Mouse (Mus musculus) forebrain, postnatal 0 days (tissue): ENCODE data around the gene Mamdc2. TPM values are rescaled to one million over a fixed set of nuclear protein-coding genes. Genes with fewer than 3 reads are reported as not detected.

Experiments
- ATAC-seq: fragments of 200-750 bp; cut with Nextera tagmentation; 2 replicates; pipeline ENCODE4 v1.8.0; 2017; ENCODE audit warnings: mild to moderate bottlenecking, moderate library complexity
- DNase-seq: peaks from one replicate; pipeline ENCODE4 v3.0.0-alpha.2; 2015
- H3K27ac ChIP-seq: fragments of 300-500 bp; sonication (generic); 2 replicates; pipeline ENCODE4 v1.5.1; 2014; ENCODE audit warnings: low read depth, mild to moderate bottlenecking, antibody characterized with exemption, low read length, moderate library complexity, mixed read lengths
- H3K27me3 ChIP-seq: fragments of 300-500 bp; sonication (generic); 2 replicates; pipeline ENCODE4 v1.6.1; 2014; ENCODE audit warnings: mild to moderate bottlenecking, low read length, mixed read lengths; ENCODE audit not compliant: insufficient read depth
- H3K36me3 ChIP-seq: fragments of 300-500 bp; sonication (generic); 2 replicates; pipeline ENCODE4 v1.6.1; 2014; ENCODE audit warnings: mild to moderate bottlenecking, moderate library complexity; ENCODE audit not compliant: insufficient read depth
- H3K4me1 ChIP-seq: fragments of 300-500 bp; sonication (generic); 2 replicates; pipeline ENCODE4 v1.6.1; 2014; ENCODE audit warnings: antibody characterized with exemption; ENCODE audit not compliant: insufficient read depth
- H3K4me2 ChIP-seq: fragments of 300-500 bp; sonication (generic); 2 replicates; pipeline ENCODE4 v1.6.1; 2014; ENCODE audit warnings: low read depth, mild to moderate bottlenecking, moderate library complexity
- H3K4me3 ChIP-seq: fragments of 300-500 bp; sonication (generic); 2 replicates; pipeline ENCODE4 v1.5.1; 2014; ENCODE audit warnings: low read depth, low read length, mixed read lengths
- H3K9ac ChIP-seq: fragments of 300-500 bp; sonication (generic); 2 replicates; pipeline ENCODE4 v1.6.1; 2014; ENCODE audit warnings: mild to moderate bottlenecking
- H3K9me3 ChIP-seq: fragments of 300-500 bp; sonication (generic); 2 replicates; pipeline ENCODE4 v1.6.1; 2016; ENCODE audit warnings: low read length
- CTCF ChIP-seq: sonication (generic); IDR thresholded peaks from 2 replicates; pipeline ENCODE4 v1.5.1; 2016; ENCODE audit warnings: antibody characterized with exemption, control low read depth, low read depth
- WGBS: fragments of 180-500 bp; shearing (Covaris S2); extraction: QIAGEN DNeasy Blood & Tissue Kit; methylation state at CpG from one replicate; pipeline ENCODE4 v1.1.7; 2014; 5-methylcytosine and 5-hydroxymethylcytosine counted together
- polyA plus RNA-seq: library from polyadenylated mRNA; unstranded; fragments of >200 nt; fragmentation: Nextera tagmentation; extraction: Ambion mirVana; gene quantifications from 2 replicates; pipeline ENCODE4 v1.2.1, GENCODE M21; 2015
- total RNA-seq: library from RNA; depleted of rRNA; stranded (reverse); fragments of >200 nt; gene quantifications from 2 replicates; pipeline ENCODE4 v1.2.3, GENCODE M21; 2014

The Mamdc2 gene
- total and polyA plus RNA-seq, 2 experiments from 2014 or later = 2.7 to 4.2 TPM

DNA sequence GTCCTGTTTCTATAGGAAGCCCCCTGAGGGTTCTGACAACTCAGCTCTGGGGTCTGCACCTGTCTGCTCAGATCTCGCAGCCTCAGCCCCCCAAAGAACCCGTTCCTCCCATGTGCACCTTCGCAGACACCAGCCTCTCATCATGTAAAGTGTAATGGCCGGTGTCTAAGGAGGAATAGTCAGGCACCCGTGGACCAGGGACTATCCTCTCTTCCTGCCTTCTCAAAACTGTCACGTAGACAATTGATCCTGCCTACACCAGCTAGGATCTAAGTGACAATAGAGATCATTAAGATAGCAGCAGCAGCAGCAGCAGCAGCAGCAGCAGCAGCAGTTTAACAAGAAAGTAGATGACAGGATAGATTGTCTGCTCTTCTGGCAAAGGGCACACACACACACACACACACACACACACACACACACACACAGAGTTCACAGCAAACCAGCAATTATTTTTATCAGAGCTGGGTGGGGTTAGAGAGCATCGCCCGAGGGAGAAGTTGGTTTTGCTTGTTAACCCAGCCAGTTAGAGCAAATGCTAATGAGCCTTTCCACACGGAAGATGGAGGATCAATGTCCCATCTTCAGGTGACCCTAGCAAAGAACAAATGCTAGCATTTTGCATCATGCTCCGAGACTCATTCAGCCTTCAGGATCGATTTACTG, 71.6 kb downstream of the Mamdc2 start:
- no peak overlapping the region for H3K9ac ChIP-seq
- no peaks in the 10 kb centered on the region for H3K27me3 ChIP-seq
- no peak overlapping the region for H3K4me3 ChIP-seq
- 49% methylated on average over 11 of the region's 11 CpGs for WGBS
- no peak overlapping the region for H3K27ac ChIP-seq
- no peaks in the 10 kb centered on the region for H3K36me3 ChIP-seq
- H3K4me1 ChIP-seq = peaks cover 6% of the 10 kb centered on the region
- ATAC-seq (no peak), DNase-seq (no peak)
- no peaks in the 10 kb centered on the region for H3K9me3 ChIP-seq
- H3K4me2 ChIP-seq = no peak overlapping the region
- no peak for TF ChIP-seq CTCF

DNA sequence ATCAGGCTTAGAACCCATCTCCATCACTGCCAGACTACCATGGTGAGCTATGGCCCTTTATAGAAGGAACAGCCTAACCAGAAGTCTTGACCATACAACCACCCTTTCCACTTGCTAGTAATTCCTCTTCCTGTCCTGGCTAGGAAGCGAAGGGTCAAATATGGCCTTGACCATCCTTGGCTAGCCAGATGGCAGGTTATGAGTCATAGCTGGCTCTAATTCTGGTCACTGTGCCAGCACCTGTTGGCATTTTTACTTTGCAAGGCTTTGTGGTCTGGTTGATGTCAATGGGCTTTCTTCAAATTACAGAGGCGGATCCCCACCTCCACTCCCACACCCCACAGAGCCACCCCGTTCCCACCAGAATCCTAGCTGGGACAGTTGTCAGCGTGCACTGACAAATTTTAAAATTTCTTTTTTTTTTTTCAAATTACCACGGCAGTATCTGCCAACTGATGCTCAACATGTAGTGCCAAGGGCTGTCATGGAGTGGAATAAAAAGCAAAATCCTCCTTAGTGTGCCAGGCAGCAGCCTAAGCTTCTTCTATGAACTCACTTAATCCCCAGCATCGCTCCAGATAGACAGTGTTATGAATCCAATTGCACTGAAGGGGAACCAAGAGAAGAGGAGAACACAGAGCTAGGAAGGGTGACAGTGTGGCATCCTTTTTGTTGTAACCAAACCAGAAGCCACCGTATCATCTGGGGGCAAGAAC, 73.1 kb downstream of the Mamdc2 start:
- peak; percentile 58 for DNase-seq
- TF ChIP-seq CTCF = no peak
- Histone ChIP-seq H3K27ac (no peak overlapping the region), H3K4me1 (peaks cover 6% of the 10 kb centered on the region), H3K36me3 (no peaks in the 10 kb centered on the region), H3K4me2 (no peak overlapping the region), H3K27me3 (no peaks in the 10 kb centered on the region), H3K4me3 (no peak overlapping the region), H3K9me3 (no peaks in the 10 kb centered on the region), H3K9ac (no peak overlapping the region)
- peak; percentile 66 for ATAC-seq
- WGBS = 65% methylated on average over 7 of the region's 7 CpGs

- WGBS = 77% methylated on average over 9 of the region's 9 CpGs
- Histone ChIP-seq H3K36me3 (no peaks in the 10 kb centered on the region), H3K4me1 (peaks cover 6% of the 10 kb centered on the region; the same call in 1 of the 2 replicates), H3K27me3 (no peaks in the 10 kb centered on the region), H3K4me3 (no peak overlapping the region), H3K9me3 (no peaks in the 10 kb centered on the region), H3K9ac (no peak overlapping the region), H3K4me2 (no peak overlapping the region), H3K27ac (no peak overlapping the region)
- 0 out of 2 replicates have a peak, but pooled peaks have one; percentile 10 for ATAC-seq
- DNase-seq = no peak
- no peak for TF ChIP-seq CTCF
These were observed 74.5 kb downstream of the Mamdc2 start for GRCm38 (mm10) chr19:23373728-23374127.

- H3K36me3 ChIP-seq = no peaks in the 10 kb centered on the region
- ATAC-seq = peak; percentile 51
- no peak overlapping the region for H3K4me2 ChIP-seq
- H3K4me1 ChIP-seq = peaks cover 6% of the 10 kb centered on the region; the same call in 1 of the 2 replicates
- no peak overlapping the region for H3K27ac ChIP-seq
- H3K9me3 ChIP-seq = no peaks in the 10 kb centered on the region
- H3K27me3 ChIP-seq = no peaks in the 10 kb centered on the region
- H3K4me3 ChIP-seq = no peak overlapping the region
- WGBS = 40% methylated on average over 8 of the region's 8 CpGs
- TF ChIP-seq CTCF = peak; percentile 90
- DNase-seq = peak; percentile 84
- H3K9ac ChIP-seq = no peak overlapping the region
These were observed 75.0 kb downstream of the Mamdc2 start for GRCm38 (mm10) chr19:23373287-23373686.

GRCm38 (mm10) chr19:23369275-23369674, 79.0 kb downstream of the Mamdc2 start:
- Histone ChIP-seq H3K27ac (no peak overlapping the region), H3K36me3 (no peaks in the 10 kb centered on the region), H3K4me1 (no peaks in the 10 kb centered on the region), H3K4me2 (no peak overlapping the region), H3K9ac (no peak overlapping the region), H3K9me3 (no peaks in the 10 kb centered on the region), H3K4me3 (no peak overlapping the region), H3K27me3 (no peaks in the 10 kb centered on the region)
- 93% methylated on average over 4 of the region's 4 CpGs for WGBS
- ATAC-seq (no peak), DNase-seq (no peak)
- no peak for TF ChIP-seq CTCF

DNA sequence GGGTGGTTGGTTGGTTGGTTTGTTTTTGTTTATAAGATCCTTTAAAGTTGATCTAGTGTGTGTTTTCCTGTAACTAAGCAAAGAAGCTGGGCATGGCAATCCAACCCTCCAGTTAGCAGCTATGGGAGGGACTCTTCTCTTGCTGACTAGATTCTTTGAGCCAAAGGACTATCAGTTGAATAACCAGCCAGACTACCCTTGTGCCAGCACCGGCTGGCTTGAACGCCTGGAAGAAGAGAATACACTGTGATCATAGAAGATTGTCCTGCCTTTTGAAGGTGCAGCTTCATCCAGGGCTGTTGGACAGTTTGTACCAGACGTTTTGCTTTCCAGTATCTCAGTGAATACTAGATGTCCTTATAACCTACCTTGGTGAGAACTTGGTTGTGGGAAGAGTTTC, 86.2 kb downstream of the Mamdc2 start:
- H3K4me1 ChIP-seq = no peaks in the 10 kb centered on the region
- no peak overlapping the region for H3K4me2 ChIP-seq
- H3K27me3 ChIP-seq = no peaks in the 10 kb centered on the region
- no peak for ATAC-seq
- H3K36me3 ChIP-seq = no peaks in the 10 kb centered on the region
- H3K9ac ChIP-seq = no peak overlapping the region
- TF ChIP-seq CTCF = no peak
- no peak overlapping the region for H3K4me3 ChIP-seq
- no peaks in the 10 kb centered on the region for H3K9me3 ChIP-seq
- 78% methylated on average over 3 of the region's 3 CpGs for whole genome bisulfite sequencing
- no peak overlapping the region for H3K27ac ChIP-seq
- DNase-seq = no peak

GRCm38 (mm10) chr19:23361124-23361523, 87.1 kb downstream of the Mamdc2 start:
- Histone ChIP-seq H3K9me3 (no peaks in the 10 kb centered on the region), H3K4me3 (no peak overlapping the region), H3K36me3 (no peaks in the 10 kb centered on the region), H3K4me1 (no peaks in the 10 kb centered on the region), H3K27ac (peak overlapping the region; percentile 67), H3K27me3 (no peaks in the 10 kb centered on the region), H3K4me2 (no peak overlapping the region), H3K9ac (no peak overlapping the region)
- peak; percentile 45 for TF ChIP-seq CTCF
- DNase-seq (peak; percentile 90), ATAC-seq (peak; percentile 94)
- WGBS = 45% methylated on average over 4 of the region's 4 CpGs
